9 mouse cellular contexts compared by ENCODE assay signal in genomic region chr2:4462480-4462879, GRCm38 (mm10).
DNase-seq lines count a peak whose midpoint lies in the region; ATAC-seq and TF ChIP-seq lines count a peak whose summit lies in the region.
"Had no signal": no experiment of that assay in that cellular context is flagged by ENCODE, and none has a peak within 500 bp of the region (broad histone marks: within the 10 kb centered on the region; RNA-seq: fewer than 3 reads in every experiment).

No protein-coding gene starts in this region.

- no peak for DNase-seq in heart, postnatal 36 days
- peak; percentile 43 for DNase-seq in ES-E14 (ENCODE audit: low read depth, low spot score)
- peak; percentile 76 for DNase-seq in midbrain, embryonic 14.5 days
- DNase-seq in testis, postnatal 14 days (ENCODE audit: low spot score), result no peak
- no peak for DNase-seq in cerebellum, postnatal 10 days
- no peak for DNase-seq in cerebellum, adult 8-10 months
- DNase-seq: cerebellum, adult 11-12 months had no signal

- in situ Hi-C loops in ES-E14 (cut with MboI; ENCODE audit: low sequenced_read_pairs in 2 of 2, unreplicated experiment in 2 of 2), result no loop called here

- peak overlapping the region; percentile 16; the same call in 1 of the 2 replicates for H3K4me2 ChIP-seq in heart, embryonic 13.5 days
- H3K4me2 ChIP-seq in forebrain, embryonic 13.5 days, result peak overlapping the region; percentile 35
- peak overlapping the region; percentile 13; the same call in 1 of the 2 replicates for H3K4me2 ChIP-seq in midbrain, embryonic 14.5 days (ENCODE audit: low read length)

- no peak for ATAC-seq in heart, embryonic 13.5 days (ENCODE audit: extremely low read depth, insufficient number of reproducible peaks, low FRiP score, low TSS enrichment)
- ATAC-seq in forebrain, embryonic 13.5 days, result peak; percentile 45; the same call in 1 of the 2 replicates
- ATAC-seq in midbrain, embryonic 14.5 days (ENCODE audit: low FRiP score, low TSS enrichment), result peak; percentile 57; the same call in 1 of the 2 replicates

- intact Hi-C loops in heart, postnatal 36 days (cut with DNase I), result no loop called here

- H3K4me1 ChIP-seq in heart, embryonic 13.5 days, result peaks cover 54% of the 10 kb centered on the region
- peaks cover 0 to 15% of the 10 kb centered on the region in 2 experiments; a peak in 2 of 4 replicates for H3K4me1 ChIP-seq in ES-E14 (ENCODE audit: control insufficient read depth in 2 of 2, insufficient read depth in 2 of 2, low read length in 2 of 2, poor library complexity in 1 of 2)
- peaks cover 53% of the 10 kb centered on the region for H3K4me1 ChIP-seq in forebrain, embryonic 13.5 days
- H3K4me1 ChIP-seq in midbrain, embryonic 14.5 days (ENCODE audit: control insufficient read depth, insufficient read depth, low read length), result peaks cover 50% of the 10 kb centered on the region

- 36% methylated on average over 11 of the region's 11 CpGs for WGBS in heart, embryonic 13.5 days
- 12% methylated on average over 11 of the region's 11 CpGs for WGBS in forebrain, embryonic 13.5 days
- 9% methylated on average over 11 of the region's 11 CpGs for WGBS in midbrain, embryonic 14.5 days

- peak overlapping the region; percentile 50; the same call in 1 of the 2 replicates for H3K27ac ChIP-seq in heart, embryonic 13.5 days (replicated peaks)
- no peak overlapping the region for H3K27ac ChIP-seq in ES-E14 (ENCODE audit: insufficient read depth, low read depth, low read length, poor library complexity, severe bottlenecking)
- H3K27ac ChIP-seq in forebrain, embryonic 13.5 days, result no peak overlapping the region
- H3K27ac ChIP-seq in midbrain, embryonic 14.5 days (replicated peaks; ENCODE audit: low read depth, low read length), result 0 out of 2 replicates have a peak overlapping the region, but pooled peaks have one; percentile 41

- H3K27me3 ChIP-seq in heart, embryonic 13.5 days (replicated peaks), result no peaks in the 10 kb centered on the region
- H3K27me3 ChIP-seq in forebrain, embryonic 13.5 days, result no peaks in the 10 kb centered on the region
- no peaks in the 10 kb centered on the region for H3K27me3 ChIP-seq in midbrain, embryonic 14.5 days (ENCODE audit: control insufficient read depth, insufficient read depth, low read length)

- H3K4me3 ChIP-seq in heart, embryonic 13.5 days, result no peak overlapping the region
- no peak overlapping the region for H3K4me3 ChIP-seq in ES-E14 (ENCODE audit: insufficient read depth in 1 of 2, low read depth in 1 of 2, low read length in 2 of 2, poor library complexity in 1 of 2, severe bottlenecking in 1 of 2)
- no peak overlapping the region for H3K4me3 ChIP-seq in forebrain, embryonic 13.5 days
- H3K4me3 ChIP-seq in midbrain, embryonic 14.5 days (replicated peaks; ENCODE audit: low read depth, low read length), result no peak overlapping the region

- H3K36me3 ChIP-seq in heart, embryonic 13.5 days, result no peaks in the 10 kb centered on the region
- H3K36me3 ChIP-seq in ES-E14 (ENCODE audit: control insufficient read depth, insufficient read depth, low read length, poor library complexity, severe bottlenecking), result no peaks in the 10 kb centered on the region
- no peaks in the 10 kb centered on the region for H3K36me3 ChIP-seq in forebrain, embryonic 13.5 days (ENCODE audit: poor library complexity, severe bottlenecking)
- no peaks in the 10 kb centered on the region for H3K36me3 ChIP-seq in midbrain, embryonic 14.5 days (ENCODE audit: control insufficient read depth, insufficient read depth, low read length)

- no peaks in the 10 kb centered on the region for H3K9me3 ChIP-seq in heart, embryonic 13.5 days
- H3K9me3 ChIP-seq in ES-E14 (ENCODE audit: control insufficient read depth, insufficient read depth, low read depth, low read length), result no peaks in the 10 kb centered on the region
- no peaks in the 10 kb centered on the region for H3K9me3 ChIP-seq in forebrain, embryonic 13.5 days (replicated peaks)
- H3K9me3 ChIP-seq in midbrain, embryonic 14.5 days (ENCODE audit: control insufficient read depth, low read length), result no peaks in the 10 kb centered on the region

- H3K9ac ChIP-seq in heart, embryonic 13.5 days, result peak overlapping the region; percentile 16; the same call in 1 of the 2 replicates
- H3K9ac ChIP-seq in ES-E14 (ENCODE audit: insufficient read depth, low read depth, low read length, poor library complexity, severe bottlenecking), result peak overlapping the region; percentile 2; the same call in 1 of the 2 replicates
- peak overlapping the region; percentile 23 for H3K9ac ChIP-seq in forebrain, embryonic 13.5 days
- H3K9ac ChIP-seq in midbrain, embryonic 14.5 days (replicated peaks; ENCODE audit: low read length), result no peak overlapping the region

TF ChIP-seq in ES-E14, 5 proteins besides CTCF, POLR2A, EP300 and RAD21:
- TF ChIP-seq MAFK (IDR thresholded peaks at IDR 0.05; ENCODE audit: insufficient read depth, low read depth, low read length) (no peak), ZNF384 (IDR thresholded peaks at IDR 0.05; ENCODE audit: low read depth, low read length) (no peak), HCFC1 (IDR thresholded peaks at IDR 0.05; ENCODE audit: borderline replicate concordance, insufficient read depth, low read length) (no peak), CHD2 (IDR thresholded peaks at IDR 0.05; ENCODE audit: low read depth, low read length) (no peak), ZC3H11A (IDR thresholded peaks at IDR 0.05; ENCODE audit: borderline replicate concordance, low read depth, low read length) (no peak)
TF ChIP-seq in ES-E14: peak in this region for 0.

Comparison
In these comparisons a context has a peak if more than half of its experiments do, and no peak if none do; other contexts are left out.
1. H3K27ac ChIP-seq: peak in heart, embryonic 13.5 days (single experiment) and midbrain, embryonic 14.5 days (single experiment); none in ES-E14 (single experiment) and forebrain, embryonic 13.5 days (single experiment).
2. DNase-seq: peak in ES-E14 (single experiment) and midbrain, embryonic 14.5 days (single experiment); none in heart, postnatal 36 days (0 of 2), testis, postnatal 14 days (single experiment), cerebellum, postnatal 10 days (0 of 2) and cerebellum, adult 8-10 months (single experiment).
3. Peak in every context shown above with its lines, with median percentiles within 50 percentile points of each other: H3K4me2 ChIP-seq.